Mouse (Mus musculus): ENCODE results near the gene Grm7. TPM values are rescaled to one million over a fixed set of nuclear protein-coding genes. Genes with fewer than 3 reads are reported as not detected.
A peak's percentile ranks its signal among the peaks of the same experiment; 100 is the strongest.

Grm7 gene
- polyA plus RNA-seq, 1 experiment from 2014 or later, result 4.2 TPM

DNA sequence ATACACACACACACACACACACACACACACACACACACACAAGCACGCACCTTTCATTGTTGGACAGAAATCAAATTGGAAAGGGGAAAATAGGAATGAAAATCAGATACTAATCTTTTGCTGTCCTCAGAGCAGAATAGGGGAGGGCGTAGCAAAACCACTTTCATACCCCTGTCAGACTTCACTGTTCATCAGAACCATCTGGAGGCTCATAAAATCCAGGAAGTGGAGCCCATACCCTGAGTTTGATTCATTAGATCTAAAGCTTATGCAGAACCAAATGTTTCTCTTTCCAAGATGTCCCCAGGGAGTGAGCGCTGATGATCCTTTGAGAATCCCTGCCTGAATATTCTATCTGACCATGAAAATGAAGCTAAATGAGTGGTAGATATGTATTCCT is 611.6 kb downstream of the Grm7 start:
- Histone ChIP-seq H3K4me2 (replicated peaks) (no peak overlapping the region), H3K27me3 (no peaks in the 10 kb centered on the region), H3K9ac (replicated peaks) (no peak overlapping the region), H3K9me3 (no peaks in the 10 kb centered on the region), H3K4me1 (no peaks in the 10 kb centered on the region), H3K36me3 (no peaks in the 10 kb centered on the region), H3K4me3 (no peak overlapping the region), H3K27ac (replicated peaks) (no peak overlapping the region)
- no peak for ATAC-seq (ENCODE audit: low FRiP score, low read depth)
- 89% methylated on average over 3 of the region's 3 CpGs for WGBS

DNA sequence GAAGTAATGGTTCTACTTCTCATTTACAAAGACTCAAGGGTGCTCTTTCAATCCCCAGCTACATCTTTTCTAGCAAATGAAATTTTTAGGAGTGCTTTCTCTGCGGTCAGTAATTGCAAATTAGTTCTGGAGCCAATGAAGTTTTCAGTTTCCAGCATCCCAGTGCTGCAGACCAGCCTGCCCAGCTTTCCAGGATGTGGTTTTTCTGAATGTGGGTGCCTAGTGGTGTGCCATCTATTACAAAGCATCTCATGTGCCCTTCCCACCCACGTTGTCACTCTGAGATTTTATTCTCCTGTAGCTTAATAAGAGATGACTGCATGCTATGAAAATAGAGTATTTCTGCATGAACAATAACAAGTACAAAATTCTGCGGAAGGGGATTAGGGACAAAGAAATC is 612.9 kb downstream of the Grm7 start:
- H3K9me3 ChIP-seq, result no peaks in the 10 kb centered on the region
- H3K27ac ChIP-seq (replicated peaks), result no peak overlapping the region
- no peak overlapping the region for H3K4me2 ChIP-seq (replicated peaks)
- no peak for ATAC-seq (ENCODE audit: low FRiP score, low read depth)
- H3K9ac ChIP-seq (replicated peaks), result no peak overlapping the region
- 66% methylated on average over 3 of the region's 3 CpGs for whole genome bisulfite sequencing
- H3K4me3 ChIP-seq, result no peak overlapping the region
- H3K36me3 ChIP-seq, result no peaks in the 10 kb centered on the region
- no peaks in the 10 kb centered on the region for H3K4me1 ChIP-seq
- no peaks in the 10 kb centered on the region for H3K27me3 ChIP-seq

DNA sequence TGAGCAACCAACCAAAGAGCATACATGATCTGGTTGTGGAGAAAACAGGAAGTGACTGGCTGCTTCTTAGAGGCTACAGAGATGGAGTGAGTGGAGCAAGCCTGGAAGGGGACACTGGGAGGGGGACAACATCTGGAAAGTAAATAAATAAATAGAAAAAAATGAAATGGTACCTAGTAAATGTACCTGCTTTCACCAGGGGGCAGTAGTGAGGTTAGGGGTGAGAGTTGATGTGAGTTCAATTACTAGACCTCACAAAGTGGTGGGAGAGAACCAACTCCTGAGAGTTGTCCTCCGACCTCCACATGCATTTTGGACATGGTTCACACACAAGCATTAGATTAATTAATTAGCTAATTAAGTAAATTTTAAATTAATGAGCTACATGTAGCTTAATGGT is 615.8 kb downstream of the Grm7 start:
- H3K27ac ChIP-seq (replicated peaks), result no peak overlapping the region
- H3K9ac ChIP-seq (replicated peaks), result no peak overlapping the region
- no peak overlapping the region for H3K4me3 ChIP-seq
- no peaks in the 10 kb centered on the region for H3K36me3 ChIP-seq
- 100% methylated on average over 1 of the region's 1 CpGs for WGBS
- no peaks in the 10 kb centered on the region for H3K27me3 ChIP-seq
- H3K4me2 ChIP-seq (replicated peaks), result no peak overlapping the region
- no peaks in the 10 kb centered on the region for H3K9me3 ChIP-seq
- ATAC-seq (ENCODE audit: low FRiP score, low read depth), result no peak
- no peaks in the 10 kb centered on the region for H3K4me1 ChIP-seq

DNA sequence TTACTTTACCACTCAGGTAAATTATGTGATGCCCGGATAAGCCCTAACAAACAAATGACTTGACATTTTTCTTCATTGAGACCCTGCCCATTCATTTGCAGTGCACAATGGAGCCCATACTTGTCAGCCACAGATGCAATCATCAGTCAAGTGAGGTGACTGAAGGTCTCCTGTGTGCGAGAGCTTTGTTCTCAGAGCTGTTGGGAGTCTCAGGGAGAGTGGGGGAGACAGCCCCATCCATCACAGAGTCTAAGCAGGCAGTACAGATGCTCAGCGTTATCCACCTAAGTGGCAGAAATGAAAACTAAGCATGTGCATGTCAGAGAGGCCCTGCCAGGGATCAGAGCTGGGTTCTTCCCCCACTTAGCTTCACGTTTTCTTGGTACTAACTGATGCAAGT is 631.3 kb downstream of the Grm7 start:
- ATAC-seq (ENCODE audit: low FRiP score, low read depth), result no peak
- H3K4me2 ChIP-seq (replicated peaks), result no peak overlapping the region
- no peaks in the 10 kb centered on the region for H3K27me3 ChIP-seq
- WGBS, result 74% methylated on average over 4 of the region's 4 CpGs
- no peak overlapping the region for H3K27ac ChIP-seq (replicated peaks)
- H3K4me3 ChIP-seq, result no peak overlapping the region
- no peaks in the 10 kb centered on the region for H3K4me1 ChIP-seq
- no peaks in the 10 kb centered on the region for H3K36me3 ChIP-seq
- no peaks in the 10 kb centered on the region for H3K9me3 ChIP-seq
- H3K9ac ChIP-seq (replicated peaks), result no peak overlapping the region

DNA sequence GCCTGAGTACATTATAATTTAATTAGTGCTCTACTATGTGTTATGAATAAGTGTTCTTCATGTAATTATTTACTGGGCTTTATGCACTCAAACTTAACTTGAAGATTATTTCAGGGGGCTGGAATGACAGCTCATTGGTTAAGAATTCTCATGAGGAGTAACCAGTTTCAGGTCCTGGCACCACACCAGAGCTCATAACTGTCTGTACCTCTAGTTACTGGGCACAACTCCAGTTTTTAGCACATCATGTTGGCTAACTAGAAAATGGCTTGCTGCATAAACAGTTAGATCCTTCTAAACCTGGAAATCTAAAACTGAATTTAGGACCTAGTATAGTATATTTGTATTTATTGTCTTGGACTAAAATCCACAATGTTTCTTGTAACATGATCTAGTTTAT is 633.1 kb downstream of the Grm7 start:
- Histone ChIP-seq H3K4me1 (no peaks in the 10 kb centered on the region), H3K9me3 (no peaks in the 10 kb centered on the region), H3K27me3 (no peaks in the 10 kb centered on the region), H3K9ac (replicated peaks) (no peak overlapping the region), H3K27ac (replicated peaks) (no peak overlapping the region), H3K4me2 (replicated peaks) (no peak overlapping the region), H3K4me3 (no peak overlapping the region), H3K36me3 (no peaks in the 10 kb centered on the region)
- ATAC-seq (ENCODE audit: low FRiP score, low read depth), result no peak

DNA sequence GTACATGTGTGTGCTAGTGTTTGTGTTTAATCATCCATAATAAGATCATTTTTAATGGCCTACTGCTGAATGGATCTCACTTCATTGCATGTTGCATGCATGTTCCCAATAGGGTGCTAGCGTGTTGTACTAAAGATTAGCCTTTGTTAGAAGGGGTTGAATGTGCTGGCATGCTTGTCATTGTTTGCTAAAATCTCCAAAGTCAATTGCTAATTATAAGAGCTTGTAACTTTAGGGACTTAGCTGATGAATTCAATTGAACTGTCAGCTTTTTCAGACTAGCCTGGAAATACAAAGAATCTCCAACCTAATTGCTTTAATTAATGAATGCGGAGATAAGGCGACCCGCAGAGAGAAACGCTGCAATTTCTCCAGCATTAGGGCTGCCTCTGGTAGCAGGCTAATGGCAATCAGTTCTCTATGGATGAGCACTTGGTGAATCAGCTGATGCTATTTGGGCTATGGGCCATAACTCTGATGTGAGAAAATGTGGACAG is 648.2 kb downstream of the Grm7 start:
- no peak overlapping the region for H3K4me3 ChIP-seq
- 47% methylated on average over 5 of the region's 5 CpGs for WGBS
- H3K27me3 ChIP-seq, result no peaks in the 10 kb centered on the region
- H3K4me2 ChIP-seq (replicated peaks), result no peak overlapping the region
- no peak overlapping the region for H3K27ac ChIP-seq (replicated peaks)
- H3K4me1 ChIP-seq, result peaks cover 2% of the 10 kb centered on the region; the same call in 1 of the 2 replicates
- H3K9ac ChIP-seq (replicated peaks), result no peak overlapping the region
- no peaks in the 10 kb centered on the region for H3K9me3 ChIP-seq
- ATAC-seq (ENCODE audit: low FRiP score, low read depth), result 0 out of 2 replicates have a peak, but pooled peaks have one; percentile 63
- H3K36me3 ChIP-seq, result no peaks in the 10 kb centered on the region

DNA sequence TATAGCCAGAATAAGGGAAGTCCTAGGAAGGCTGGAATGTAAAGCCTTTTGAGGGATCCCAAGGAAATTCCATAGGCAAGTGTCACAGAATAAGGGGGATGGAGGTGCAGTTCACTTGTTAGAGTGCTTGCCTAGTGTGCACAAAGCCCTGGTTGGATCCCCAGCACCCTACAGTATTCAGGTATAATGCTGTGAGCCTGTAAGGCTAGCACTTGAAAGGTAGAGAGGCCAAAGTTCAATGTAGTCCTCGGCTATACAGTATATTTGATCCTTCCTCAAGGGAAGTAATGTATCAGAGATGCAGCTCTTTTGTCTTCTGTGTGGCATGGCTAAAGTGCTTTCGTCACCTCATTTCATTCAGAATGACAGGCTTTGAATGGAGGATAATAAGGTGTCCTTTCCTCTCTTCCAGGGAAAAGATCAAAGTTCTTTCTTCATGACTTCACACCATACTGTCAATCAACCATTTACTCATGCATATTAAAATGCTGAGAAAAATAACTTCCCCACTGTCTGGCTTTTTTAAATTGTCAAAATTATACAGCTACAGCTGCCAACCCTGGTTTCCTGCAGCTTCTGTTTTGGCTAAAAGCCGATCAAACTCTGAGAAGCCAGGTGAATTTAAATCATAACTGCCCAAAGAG is 658.7 kb downstream of the Grm7 start:
- H3K27ac ChIP-seq (replicated peaks), result no peak overlapping the region
- H3K36me3 ChIP-seq, result no peaks in the 10 kb centered on the region
- no peaks in the 10 kb centered on the region for H3K4me1 ChIP-seq
- 32% methylated on average over 3 of the region's 3 CpGs for WGBS
- H3K9ac ChIP-seq (replicated peaks), result no peak overlapping the region
- H3K27me3 ChIP-seq, result no peaks in the 10 kb centered on the region
- H3K4me2 ChIP-seq (replicated peaks), result no peak overlapping the region
- no peak overlapping the region for H3K4me3 ChIP-seq
- peak; percentile 44; the same call in 1 of the 2 replicates for ATAC-seq (ENCODE audit: low FRiP score, low read depth)
- H3K9me3 ChIP-seq, result no peaks in the 10 kb centered on the region

DNA sequence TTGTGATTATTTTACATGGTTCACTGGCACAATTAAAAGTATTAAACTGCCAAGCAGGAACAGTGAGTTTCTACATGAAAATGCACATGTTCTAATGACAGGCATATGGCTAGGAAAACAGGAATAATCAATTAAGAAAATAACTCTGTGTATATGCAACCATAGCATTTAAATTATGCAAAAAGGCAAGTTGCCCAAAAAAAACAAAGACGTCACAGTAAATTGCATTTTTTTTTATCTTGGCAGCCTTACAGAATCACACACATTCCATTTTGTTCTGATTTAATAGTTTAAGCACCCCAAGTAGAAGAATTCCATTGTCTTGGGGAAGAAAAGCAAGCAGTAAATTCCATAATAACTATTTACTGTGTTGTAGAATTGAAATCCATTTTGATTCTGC is 716.3 kb downstream of the Grm7 start:
- Histone ChIP-seq H3K4me1 (no peaks in the 10 kb centered on the region), H3K36me3 (no peaks in the 10 kb centered on the region)

DNA sequence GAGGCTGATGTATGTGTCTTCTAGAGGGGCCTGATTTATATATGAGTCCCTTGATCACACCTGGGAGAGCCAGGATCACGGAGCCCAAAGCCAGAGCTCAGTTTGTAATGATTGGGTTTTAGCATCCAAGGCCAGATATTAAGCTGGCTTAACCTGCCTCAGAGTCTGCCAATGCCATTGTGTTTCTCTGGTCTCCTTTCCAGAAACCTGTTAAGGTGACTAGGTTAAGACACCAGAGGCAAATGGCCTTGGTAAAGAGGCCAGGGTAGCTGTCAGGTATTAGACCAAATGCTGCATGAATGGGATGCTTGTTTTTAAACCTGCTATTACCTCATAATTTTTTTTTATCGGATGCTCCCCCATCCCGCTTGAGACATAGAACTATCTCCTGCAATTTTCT is 722.7 kb downstream of the Grm7 start:
- H3K4me1 ChIP-seq, result peaks cover 21% of the 10 kb centered on the region
- H3K27me3 ChIP-seq, result no peaks in the 10 kb centered on the region
- ATAC-seq (ENCODE audit: low FRiP score, low read depth), result no peak
- no peak overlapping the region for H3K27ac ChIP-seq (replicated peaks)
- no peaks in the 10 kb centered on the region for H3K9me3 ChIP-seq
- H3K36me3 ChIP-seq, result no peaks in the 10 kb centered on the region
- no peak overlapping the region for H3K9ac ChIP-seq (replicated peaks)
- 97% methylated on average over 3 of the region's 3 CpGs for WGBS
- H3K4me2 ChIP-seq (replicated peaks), result no peak overlapping the region
- H3K4me3 ChIP-seq, result no peak overlapping the region

More for the DNA sequence above, 716.3 kb downstream of the Grm7 start:
- Histone ChIP-seq H3K4me2 (replicated peaks) (no peak overlapping the region), H3K4me3 (no peak overlapping the region), H3K9ac (replicated peaks) (no peak overlapping the region), H3K9me3 (no peaks in the 10 kb centered on the region), H3K27ac (replicated peaks) (no peak overlapping the region), H3K27me3 (no peaks in the 10 kb centered on the region)
- no peak for ATAC-seq (ENCODE audit: low FRiP score, low read depth)
- WGBS, result 81% methylated on average over 1 of the region's 1 CpGs

DNA sequence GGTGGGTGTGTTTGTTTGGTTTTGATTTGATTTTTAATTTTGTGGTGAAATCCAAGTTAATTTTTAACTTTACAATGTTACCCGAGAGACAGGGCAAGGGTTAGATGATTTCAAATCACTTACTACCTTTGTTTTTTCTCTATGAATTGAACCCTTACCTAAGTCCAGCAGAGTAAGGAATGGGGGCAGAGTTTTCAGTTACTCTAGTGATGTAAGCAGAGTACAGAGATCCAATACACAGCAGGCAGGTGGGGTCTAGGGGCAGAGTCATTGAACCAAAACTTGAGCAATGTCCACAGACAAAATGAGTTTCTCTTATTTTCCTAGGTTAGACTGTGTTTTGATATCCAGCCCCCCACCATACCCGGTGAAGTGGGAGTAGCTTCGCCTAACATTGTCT is 723.2 kb downstream of the Grm7 start:
- Histone ChIP-seq H3K27ac (replicated peaks) (no peak overlapping the region), H3K4me1 (peaks cover 24% of the 10 kb centered on the region), H3K4me2 (replicated peaks) (no peak overlapping the region), H3K4me3 (no peak overlapping the region), H3K9ac (replicated peaks) (no peak overlapping the region), H3K27me3 (no peaks in the 10 kb centered on the region), H3K9me3 (no peaks in the 10 kb centered on the region), H3K36me3 (no peaks in the 10 kb centered on the region)
- no peak for ATAC-seq (ENCODE audit: low FRiP score, low read depth)
- 84% methylated on average over 3 of the region's 3 CpGs for WGBS

DNA sequence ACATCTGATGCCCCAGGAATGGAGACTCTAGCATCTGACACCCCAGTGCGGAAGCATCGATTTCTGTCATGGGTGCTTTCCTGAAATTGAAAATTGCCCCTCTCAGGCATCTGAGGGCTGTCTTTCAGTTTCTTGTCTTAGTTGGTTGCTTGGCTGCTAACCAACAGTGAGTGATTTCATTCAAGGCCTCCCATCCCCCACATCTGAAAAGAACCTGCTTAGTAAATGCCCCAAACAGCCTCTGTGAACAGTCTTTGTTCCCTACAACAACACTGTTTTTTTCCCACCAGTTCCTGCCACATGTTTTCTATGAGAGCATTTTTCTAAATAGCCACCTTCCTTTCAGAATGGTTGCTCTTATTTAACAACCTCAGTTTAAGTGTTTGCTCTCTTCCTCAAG is 723.6 kb downstream of the Grm7 start:
- no peaks in the 10 kb centered on the region for H3K27me3 ChIP-seq

DNA sequence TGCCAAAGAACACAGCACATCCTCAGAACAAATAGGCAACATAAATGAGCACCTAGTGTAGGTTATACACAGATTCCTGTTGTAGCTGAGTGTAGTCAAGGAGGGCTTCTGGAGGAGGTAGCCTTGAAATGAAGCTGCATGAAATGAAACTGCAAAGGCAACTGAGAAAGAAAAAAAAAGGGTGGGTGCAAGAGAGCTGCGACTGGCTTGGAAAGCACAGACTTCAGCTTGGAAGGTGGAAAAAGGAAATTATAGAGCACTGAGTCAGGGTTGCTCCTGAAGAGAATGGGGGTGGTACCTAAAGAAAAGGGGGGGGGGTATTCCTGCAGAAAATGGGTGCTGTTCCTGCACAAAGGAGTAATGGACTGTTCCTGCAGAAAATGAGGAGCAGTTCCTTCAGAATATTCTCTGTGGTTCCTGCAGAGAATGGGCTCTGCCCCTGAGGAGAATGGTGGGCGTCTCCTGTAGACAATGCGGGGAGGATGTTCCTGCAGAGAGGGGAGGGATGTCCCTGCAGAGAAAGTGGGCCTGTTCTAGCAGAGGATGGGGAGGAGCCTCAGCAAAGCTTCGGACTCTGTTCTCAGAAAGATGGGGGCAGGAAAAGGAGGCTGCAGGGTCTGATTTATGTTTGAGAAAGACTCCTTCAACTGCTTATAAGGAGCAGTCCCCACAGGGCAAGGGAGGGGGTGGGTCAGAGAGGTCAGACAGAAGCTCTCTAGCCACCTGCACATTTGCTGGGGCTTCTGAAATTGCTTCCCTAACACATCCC is 726.4 kb downstream of the Grm7 start:
- H3K27ac ChIP-seq (replicated peaks), result 0 out of 2 replicates have a peak overlapping the region, but pooled peaks have one; percentile 43
- WGBS, result 11% methylated on average over 4 of the region's 4 CpGs
- H3K9me3 ChIP-seq, result no peaks in the 10 kb centered on the region
- no peak overlapping the region for H3K4me3 ChIP-seq
- no peak overlapping the region for H3K4me2 ChIP-seq (replicated peaks)
- H3K4me1 ChIP-seq, result peaks cover 27% of the 10 kb centered on the region
- H3K27me3 ChIP-seq, result no peaks in the 10 kb centered on the region
- H3K36me3 ChIP-seq, result no peaks in the 10 kb centered on the region
- ATAC-seq (ENCODE audit: low FRiP score, low read depth), result peak; percentile 48; the same call in 1 of the 2 replicates
- H3K9ac ChIP-seq (replicated peaks), result no peak overlapping the region

More for the DNA sequence above, 723.6 kb downstream of the Grm7 start:
- Histone ChIP-seq H3K4me1 (peaks cover 27% of the 10 kb centered on the region), H3K4me3 (no peak overlapping the region), H3K9me3 (no peaks in the 10 kb centered on the region), H3K36me3 (no peaks in the 10 kb centered on the region), H3K27ac (replicated peaks) (no peak overlapping the region), H3K9ac (replicated peaks) (no peak overlapping the region), H3K4me2 (replicated peaks) (no peak overlapping the region)
- no peak for ATAC-seq (ENCODE audit: low FRiP score, low read depth)
- WGBS, result 71% methylated on average over 2 of the region's 2 CpGs

All from midbrain, embryonic 12.5 days (tissue).